Mouse (Mus musculus): Measurements from ENCODE around the gene Cryzl1. TPM values are rescaled to one million over a fixed set of nuclear protein-coding genes. Genes with fewer than 3 reads are reported as not detected.
A peak's percentile ranks its signal among the peaks of the same experiment; 100 is the strongest.

Cryzl1 gene
- total and polyA plus RNA-seq, 3 experiments: 20.2 to 44.4 TPM; not detected in 1

DNA sequence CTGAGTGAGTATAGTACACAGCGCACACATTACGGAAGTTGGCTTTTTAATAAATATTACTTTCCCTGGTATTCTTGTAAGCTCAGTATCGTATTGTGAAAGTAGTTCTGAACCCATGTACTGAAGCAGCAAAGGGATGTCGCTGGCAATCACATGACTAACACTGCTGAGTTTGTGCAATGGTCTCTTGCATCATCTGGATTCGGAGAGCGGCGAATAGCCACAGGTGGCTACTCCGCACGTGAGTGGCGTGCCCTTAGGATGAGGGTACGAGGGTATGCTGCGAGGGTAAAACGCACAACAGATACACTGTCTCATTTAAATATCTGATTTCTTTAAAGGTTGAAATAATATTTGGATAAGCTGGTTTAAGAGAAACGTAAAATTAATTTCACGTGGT, 1.3 kb downstream of the Cryzl1 start:
- TF ChIP-seq BHLHE40 (IDR thresholded peaks at IDR 0.05; ENCODE audit: borderline replicate concordance, low read depth, low read length) (peak; percentile 94), MAX (IDR thresholded peaks at IDR 0.05; ENCODE audit: low read length) (peak; percentile 80), HCFC1 (IDR thresholded peaks at IDR 0.05; ENCODE audit: low read depth, low read length) (0 out of 2 replicates have a peak, but pooled peaks have one; percentile 14), TBP (IDR thresholded peaks at IDR 0.05; ENCODE audit: low read depth, low read length) (peak; percentile 46; the same call in 1 of the 2 replicates), USF1 (IDR thresholded peaks at IDR 0.05; ENCODE audit: low read depth, low read length) (peak; percentile 87), GABPA (IDR thresholded peaks at IDR 0.05; ENCODE audit: low read depth, low read length) (no peak), MYC (IDR thresholded peaks at IDR 0.05; ENCODE audit: low read depth, low read length) (peak; percentile 91), MXI1 (IDR thresholded peaks at IDR 0.05; ENCODE audit: low read depth, low read length) (peak; percentile 81), CTCF (IDR thresholded peaks at IDR 0.05 in 2 of 3, conservative IDR thresholded peaks at IDR 0.05 in 1 of 3; ENCODE audit: control insufficient read depth in 1 of 3, insufficient read depth in 1 of 3, low read depth in 2 of 3, low read length in 3 of 3, poor library complexity in 1 of 3, severe bottlenecking in 1 of 3) (no peak), SIN3A (IDR thresholded peaks at IDR 0.05; ENCODE audit: low read length) (peak; percentile 41; the same call in 1 of the 2 replicates), KAT2A (conservative IDR thresholded peaks at IDR 0.05; ENCODE audit: low read depth, low read length) (0 out of 2 replicates have a peak, but pooled peaks have one; percentile 6), NRF1 (IDR thresholded peaks at IDR 0.05; ENCODE audit: insufficient read depth, low read depth, low read length, poor library complexity, severe bottlenecking) (no peak), ETS1 (IDR thresholded peaks at IDR 0.05; ENCODE audit: low read depth, low read length) (peak; percentile 23; the same call in 1 of the 2 replicates), EP300 (IDR thresholded peaks at IDR 0.05; ENCODE audit: low read depth in 1 of 2, low read length in 2 of 2) (peak in 1 of 2 experiments; percentile 19; a peak in 1 of 4 replicates), GATA1 (IDR thresholded peaks at IDR 0.05; ENCODE audit: low read depth, low read length) (no peak), POLR2AphosphoS2 (IDR thresholded peaks at IDR 0.05; ENCODE audit: low read length) (0 out of 2 replicates have a peak, but pooled peaks have one; percentile 34), ZNF384 (IDR thresholded peaks at IDR 0.05; ENCODE audit: low read depth, low read length) (no peak)
- H3K4me1 ChIP-seq (ENCODE audit: control insufficient read depth in 1 of 2, insufficient read depth in 2 of 2, low read length in 2 of 2): peaks cover 0 to 14% of the 10 kb centered on the region in 2 experiments; a peak in 3 of 4 replicates
- H3K27me3 ChIP-seq (ENCODE audit: control insufficient read depth in 1 of 2, insufficient read depth in 2 of 2, low read length in 2 of 2): peaks cover 7 to 9% of the 10 kb centered on the region in 2 experiments
- H3K9me3 ChIP-seq (replicated peaks; ENCODE audit: insufficient read depth, low read length): no peaks in the 10 kb centered on the region
- H3K27ac ChIP-seq (ENCODE audit: control insufficient read depth, low read depth, low read length): peak overlapping the region; percentile 89
- H3K79me2 ChIP-seq (ENCODE audit: control insufficient read depth, insufficient read depth, low read length, poor library complexity): peaks cover 30% of the 10 kb centered on the region
- DNase-seq (ENCODE audit: low read depth, low spot score): peak; percentile 77
- peak overlapping the region; percentile 81 to 91 for H3K4me3 ChIP-seq (ENCODE audit: control insufficient read depth in 1 of 2, insufficient read depth in 1 of 2, low read depth in 2 of 2, low read length in 2 of 2)
- peak overlapping the region; percentile 79 for H3K9ac ChIP-seq (ENCODE audit: control insufficient read depth, low read depth, low read length, poor library complexity, severe bottlenecking)
- peaks cover 2 to 14% of the 10 kb centered on the region in 2 experiments; a peak in 2 of 4 replicates for H3K36me3 ChIP-seq (ENCODE audit: control insufficient read depth in 1 of 2, insufficient read depth in 2 of 2, low read length in 2 of 2)

GRCm38 (mm10) chr16:91724247-91724646, 4.5 kb downstream of the Cryzl1 start:
- H3K4me1 ChIP-seq (ENCODE audit: control insufficient read depth in 1 of 2, insufficient read depth in 2 of 2, low read length in 2 of 2): peaks cover 0 to 8% of the 10 kb centered on the region in 2 experiments; a peak in 2 of 4 replicates
- H3K27ac ChIP-seq (ENCODE audit: control insufficient read depth, low read depth, low read length): no peak overlapping the region
- H3K27me3 ChIP-seq (ENCODE audit: control insufficient read depth in 1 of 2, insufficient read depth in 2 of 2, low read length in 2 of 2): no peaks in the 10 kb centered on the region
- no peak for TF ChIP-seq TBP (IDR thresholded peaks at IDR 0.05; ENCODE audit: low read depth, low read length)
- TF ChIP-seq ZC3H11A (IDR thresholded peaks at IDR 0.05; ENCODE audit: low read depth, low read length): peak; percentile 63
- peak; percentile 84 for TF ChIP-seq SMC3 (IDR thresholded peaks at IDR 0.05; ENCODE audit: low read depth, low read length)
- TF ChIP-seq SIN3A (IDR thresholded peaks at IDR 0.05; ENCODE audit: low read length): 0 out of 2 replicates have a peak, but pooled peaks have one; percentile 43
- peak; percentile 72 to 84 (median 74) for TF ChIP-seq CTCF (IDR thresholded peaks at IDR 0.05 in 2 of 3, conservative IDR thresholded peaks at IDR 0.05 in 1 of 3; ENCODE audit: control insufficient read depth in 1 of 3, insufficient read depth in 1 of 3, low read depth in 2 of 3, low read length in 3 of 3, poor library complexity in 1 of 3, severe bottlenecking in 1 of 3)
- peak; percentile 81 for TF ChIP-seq RAD21 (IDR thresholded peaks at IDR 0.05; ENCODE audit: low read depth, low read length)
- TF ChIP-seq MEF2A (IDR thresholded peaks at IDR 0.05; ENCODE audit: extremely low read depth, insufficient replicate concordance, low read depth, low read length, poor library complexity, severe bottlenecking): no peak
- peak; percentile 39; the same call in 1 of the 2 replicates for TF ChIP-seq MYC (IDR thresholded peaks at IDR 0.05; ENCODE audit: low read depth, low read length)
- H3K4me3 ChIP-seq (ENCODE audit: control insufficient read depth in 1 of 2, insufficient read depth in 1 of 2, low read depth in 2 of 2, low read length in 2 of 2): no peak overlapping the region
- peaks cover 40% of the 10 kb centered on the region for H3K79me2 ChIP-seq (ENCODE audit: control insufficient read depth, insufficient read depth, low read length, poor library complexity)
- peak; percentile 78 for DNase-seq (ENCODE audit: low read depth, low spot score)
- H3K36me3 ChIP-seq (ENCODE audit: control insufficient read depth in 1 of 2, insufficient read depth in 2 of 2, low read length in 2 of 2): peaks cover 8% of the 10 kb centered on the region in 2 experiments
- H3K9me3 ChIP-seq (replicated peaks; ENCODE audit: insufficient read depth, low read length): no peaks in the 10 kb centered on the region
- no peak overlapping the region for H3K9ac ChIP-seq (ENCODE audit: control insufficient read depth, low read depth, low read length, poor library complexity, severe bottlenecking)

Data from MEL (cell line).